Mouse (Mus musculus) midbrain, embryonic 10.5 days (tissue): ENCODE measurements around the gene Rpl14. TPM values are rescaled to one million over a fixed set of nuclear protein-coding genes. Genes with fewer than 3 reads are reported as not detected.

Source experiments
- DNase-seq: peaks from one replicate; pipeline ENCODE4 v3.0.0-alpha.2; 2017; ENCODE audit warnings: low spot score
- H3K27ac ChIP-seq: fragments of 300-500 bp; sonication (generic); replicated peaks from 2 replicates; pipeline ENCODE4 v1.5.1; 2016; ENCODE audit warnings: mild to moderate bottlenecking
- H3K27me3 ChIP-seq: fragments of 300-500 bp; sonication (generic); 2 replicates; pipeline ENCODE4 v1.6.1; 2016; ENCODE audit warnings: low read depth, mild to moderate bottlenecking; ENCODE audit not compliant: poor library complexity, severe bottlenecking
- H3K36me3 ChIP-seq: fragments of 300-500 bp; sonication (generic); 2 replicates; pipeline ENCODE4 v1.6.1; 2016; ENCODE audit warnings: mild to moderate bottlenecking, moderate library complexity
- H3K4me1 ChIP-seq: fragments of 300-500 bp; sonication (generic); 2 replicates; pipeline ENCODE4 v1.6.1; 2016
- H3K4me3 ChIP-seq: fragments of 300-500 bp; sonication (generic); 2 replicates; pipeline ENCODE4 v1.5.1; 2016; ENCODE audit warnings: mild to moderate bottlenecking, moderate library complexity
- H3K9me3 ChIP-seq: fragments of 300-500 bp; sonication (generic); replicated peaks from 2 replicates; pipeline ENCODE4 v1.6.1; 2016; ENCODE audit warnings: mild to moderate bottlenecking
- WGBS: fragments of 180-500 bp; shearing (Covaris S2); methylation state at CpG from one replicate; pipeline ENCODE4 v1.1.7; 2016; 5-methylcytosine and 5-hydroxymethylcytosine counted together
- polyA plus RNA-seq: library from polyadenylated mRNA; unstranded; fragments of >200 nt; fragmentation: Nextera tagmentation; extraction: Ambion mirVana; gene quantifications from 2 replicates; pipeline ENCODE4 v1.2.1, GENCODE M21; 2016

Gene Rpl14
- polyA plus RNA-seq, 1 experiment from 2014 or later = 854 TPM

GRCm38 (mm10) chr9:120577133-120577651 lies 5.9 kb downstream of the Rpl14 start:
- H3K4me1 ChIP-seq = peaks cover 44% of the 10 kb centered on the region
- peaks cover 43% of the 10 kb centered on the region for H3K36me3 ChIP-seq
- DNase-seq = peak; percentile 96
- peak overlapping the region; percentile 90 for H3K27ac ChIP-seq
- peak overlapping the region; percentile 87 for H3K4me3 ChIP-seq
- no peaks in the 10 kb centered on the region for H3K27me3 ChIP-seq
- under 1% methylated on average over 43 of the region's 43 CpGs for whole genome bisulfite sequencing
- H3K9me3 ChIP-seq = no peaks in the 10 kb centered on the region

GRCm38 (mm10) chr9:120577706-120578405 lies 6.6 kb downstream of the Rpl14 start:
- 57% methylated on average over 12 of the region's 12 CpGs for WGBS
- H3K9me3 ChIP-seq = no peaks in the 10 kb centered on the region
- H3K27ac ChIP-seq = peak overlapping the region; percentile 90
- peak overlapping the region; percentile 87 for H3K4me3 ChIP-seq
- DNase-seq = no peak
- peaks cover 36% of the 10 kb centered on the region for H3K36me3 ChIP-seq
- H3K4me1 ChIP-seq = peaks cover 44% of the 10 kb centered on the region
- H3K27me3 ChIP-seq = no peaks in the 10 kb centered on the region

GRCm38 (mm10) chr9:120578701-120579100 lies 7.5 kb downstream of the Rpl14 start:
- Histone ChIP-seq H3K4me1 (peaks cover 43% of the 10 kb centered on the region), H3K27me3 (no peaks in the 10 kb centered on the region), H3K27ac (no peak overlapping the region), H3K4me3 (no peak overlapping the region), H3K9me3 (no peaks in the 10 kb centered on the region), H3K36me3 (peaks cover 28% of the 10 kb centered on the region)
- 70% methylated on average over 6 of the region's 6 CpGs for whole genome bisulfite sequencing
- DNase-seq = no peak

- WGBS = 81% methylated on average over 7 of the region's 7 CpGs
- Histone ChIP-seq H3K27me3 (no peaks in the 10 kb centered on the region), H3K36me3 (peaks cover 16% of the 10 kb centered on the region), H3K4me1 (peaks cover 43% of the 10 kb centered on the region), H3K4me3 (no peak overlapping the region), H3K27ac (no peak overlapping the region), H3K9me3 (no peaks in the 10 kb centered on the region)
- DNase-seq = no peak
These were observed 8.6 kb downstream of the Rpl14 start for GRCm38 (mm10) chr9:120579808-120580207.

- DNase-seq = peak; percentile 67
- peaks cover 34% of the 10 kb centered on the region for H3K4me1 ChIP-seq
- H3K4me3 ChIP-seq = peak overlapping the region; percentile 51
- no peaks in the 10 kb centered on the region for H3K36me3 ChIP-seq
- no peaks in the 10 kb centered on the region for H3K9me3 ChIP-seq
- no peaks in the 10 kb centered on the region for H3K27me3 ChIP-seq
- 22% methylated on average over 21 of the region's 21 CpGs for WGBS
- H3K27ac ChIP-seq = peak overlapping the region; percentile 79
These were observed 10.8 kb downstream of the Rpl14 start for GRCm38 (mm10) chr9:120581941-120582618.

GRCm38 (mm10) chr9:120582619-120583308 lies 11.5 kb downstream of the Rpl14 start:
- Histone ChIP-seq H3K9me3 (no peaks in the 10 kb centered on the region), H3K27ac (peak overlapping the region; percentile 79), H3K36me3 (no peaks in the 10 kb centered on the region), H3K4me3 (peak overlapping the region; percentile 51), H3K27me3 (no peaks in the 10 kb centered on the region), H3K4me1 (peaks cover 29% of the 10 kb centered on the region)
- DNase-seq = peak; percentile 86
- 11% methylated on average over 28 of the region's 28 CpGs for WGBS

GRCm38 (mm10) chr9:120583314-120583713 lies 12.1 kb downstream of the Rpl14 start:
- Histone ChIP-seq H3K27ac (no peak overlapping the region; the same call in 1 of the 2 replicates), H3K4me3 (peak overlapping the region; percentile 51; the same call in 1 of the 2 replicates), H3K27me3 (no peaks in the 10 kb centered on the region), H3K36me3 (no peaks in the 10 kb centered on the region), H3K9me3 (no peaks in the 10 kb centered on the region), H3K4me1 (peaks cover 25% of the 10 kb centered on the region)
- 76% methylated on average over 3 of the region's 3 CpGs for WGBS
- no peak for DNase-seq

- peaks cover 21% of the 10 kb centered on the region for H3K4me1 ChIP-seq
- H3K9me3 ChIP-seq = no peaks in the 10 kb centered on the region
- 22% methylated on average over 3 of the region's 3 CpGs for WGBS
- DNase-seq = peak; percentile 81
- no peaks in the 10 kb centered on the region for H3K27me3 ChIP-seq
- H3K36me3 ChIP-seq = no peaks in the 10 kb centered on the region
- H3K4me3 ChIP-seq = no peak overlapping the region
- H3K27ac ChIP-seq = no peak overlapping the region
These were observed 15.3 kb downstream of the Rpl14 start for GRCm38 (mm10) chr9:120586546-120586945.

GRCm38 (mm10) chr9:120591490-120591889 lies 20.2 kb downstream of the Rpl14 start:
- Histone ChIP-seq H3K27ac (no peak overlapping the region), H3K9me3 (no peaks in the 10 kb centered on the region), H3K4me1 (peaks cover 28% of the 10 kb centered on the region), H3K27me3 (no peaks in the 10 kb centered on the region), H3K36me3 (no peaks in the 10 kb centered on the region), H3K4me3 (no peak overlapping the region)
- WGBS = 5% methylated on average over 9 of the region's 9 CpGs
- peak; percentile 86 for DNase-seq

- Histone ChIP-seq H3K27ac (no peak overlapping the region), H3K36me3 (no peaks in the 10 kb centered on the region), H3K4me3 (no peak overlapping the region), H3K4me1 (peaks cover 28% of the 10 kb centered on the region), H3K27me3 (no peaks in the 10 kb centered on the region), H3K9me3 (no peaks in the 10 kb centered on the region)
- WGBS = 53% methylated on average over 9 of the region's 9 CpGs
- no peak for DNase-seq
These were observed 22.3 kb downstream of the Rpl14 start for GRCm38 (mm10) chr9:120593383-120594101.

- Histone ChIP-seq H3K27ac (no peak overlapping the region), H3K27me3 (no peaks in the 10 kb centered on the region), H3K36me3 (no peaks in the 10 kb centered on the region), H3K4me1 (peaks cover 28% of the 10 kb centered on the region), H3K9me3 (no peaks in the 10 kb centered on the region), H3K4me3 (no peak overlapping the region)
- DNase-seq = no peak
- 61% methylated on average over 6 of the region's 6 CpGs for WGBS
These were observed 23.6 kb downstream of the Rpl14 start for GRCm38 (mm10) chr9:120594839-120595238.

GRCm38 (mm10) chr9:120595306-120595705 lies 24.1 kb downstream of the Rpl14 start:
- Histone ChIP-seq H3K4me3 (no peak overlapping the region), H3K27me3 (no peaks in the 10 kb centered on the region), H3K9me3 (no peaks in the 10 kb centered on the region), H3K27ac (no peak overlapping the region), H3K4me1 (peaks cover 28% of the 10 kb centered on the region), H3K36me3 (no peaks in the 10 kb centered on the region)
- WGBS = 79% methylated on average over 4 of the region's 4 CpGs
- no peak for DNase-seq
